Comparison of ENCODE assay signal across 9 mouse cellular contexts in genomic region chr8:92960451-92960911, GRCm38 (mm10). TPM values are rescaled to one million over a fixed set of nuclear protein-coding genes. Genes with fewer than 3 reads are reported as not detected.
A peak's percentile ranks its signal among the peaks of the same experiment; 100 is the strongest.
DNase-seq lines count a peak whose midpoint lies in the region; ATAC-seq lines count a peak whose summit lies in the region.
"Had no signal": no experiment of that assay in that cellular context is flagged by ENCODE, and none has a peak within 500 bp of the region (broad histone marks: within the 10 kb centered on the region; RNA-seq: fewer than 3 reads in every experiment).

No protein-coding gene starts in this region.

- WGBS in liver, embryonic 12.5 days (ENCODE audit: insufficient replicate concordance): 2% methylated on average over 41 of the region's 42 CpGs
- WGBS in embryonic facial prominence, embryonic 10.5 days: under 1% methylated on average over 42 of the region's 42 CpGs
- 1% methylated on average over 42 of the region's 42 CpGs for WGBS in hindbrain, embryonic 12.5 days

- H3K9ac ChIP-seq in liver, embryonic 12.5 days: no peak overlapping the region
- H3K9ac ChIP-seq in hindbrain, embryonic 12.5 days: peak overlapping the region; percentile 52

- H3K4me1 ChIP-seq in liver, embryonic 12.5 days: 0 out of 2 replicates have a peak, but pooled peaks cover 4% of the 10 kb centered on the region
- peaks cover 21% of the 10 kb centered on the region for H3K4me1 ChIP-seq in embryonic facial prominence, embryonic 10.5 days
- peaks cover 12% of the 10 kb centered on the region for H3K4me1 ChIP-seq in hindbrain, embryonic 12.5 days

- H3K4me3 ChIP-seq in liver, embryonic 12.5 days: peak overlapping the region; percentile 11; the same call in 1 of the 2 replicates
- peak overlapping the region; percentile 62 for H3K4me3 ChIP-seq in embryonic facial prominence, embryonic 10.5 days
- H3K4me3 ChIP-seq in hindbrain, embryonic 12.5 days: peak overlapping the region; percentile 43

- no peak for DNase-seq in liver
- DNase-seq in embryonic facial prominence, embryonic 10.5 days (ENCODE audit: low spot score): peak; percentile 67
- DNase-seq in neural tube, embryonic 10.5 days (ENCODE audit: extremely low spot score, low spot score): peak; percentile 28
- DNase-seq in right cerebral cortex, postnatal 14 days: no peak
- DNase-seq in cerebellum, adult 11-12 months: no peak

- no peaks in the 10 kb centered on the region for H3K36me3 ChIP-seq in liver, embryonic 12.5 days
- H3K36me3 ChIP-seq in embryonic facial prominence, embryonic 10.5 days (replicated peaks): no peaks in the 10 kb centered on the region
- no peaks in the 10 kb centered on the region for H3K36me3 ChIP-seq in hindbrain, embryonic 12.5 days

- H3K27ac ChIP-seq in liver, embryonic 12.5 days: no peak overlapping the region
- peak overlapping the region; percentile 48; the same call in 1 of the 2 replicates for H3K27ac ChIP-seq in embryonic facial prominence, embryonic 10.5 days (replicated peaks)
- no peak overlapping the region for H3K27ac ChIP-seq in hindbrain, embryonic 12.5 days

- peaks cover 59% of the 10 kb centered on the region for H3K27me3 ChIP-seq in liver, embryonic 12.5 days (replicated peaks)
- peaks cover 90% of the 10 kb centered on the region for H3K27me3 ChIP-seq in embryonic facial prominence, embryonic 10.5 days (replicated peaks; ENCODE audit: low read depth, poor library complexity, severe bottlenecking)
- H3K27me3 ChIP-seq in hindbrain, embryonic 12.5 days: peaks cover 58% of the 10 kb centered on the region

- no peak for ATAC-seq in liver, embryonic 12.5 days
- peak; percentile 38; the same call in 1 of the 2 replicates for ATAC-seq in hindbrain, embryonic 12.5 days (ENCODE audit: low FRiP score)
- ATAC-seq in erythroblast, adult 5-6 weeks (replicated peaks; ENCODE audit: low FRiP score, poor library complexity, severe bottlenecking): no peak

- no peaks in the 10 kb centered on the region for H3K9me3 ChIP-seq in liver, embryonic 12.5 days (replicated peaks)
- H3K9me3 ChIP-seq in embryonic facial prominence, embryonic 10.5 days: no peaks in the 10 kb centered on the region
- no peaks in the 10 kb centered on the region for H3K9me3 ChIP-seq in hindbrain, embryonic 12.5 days (replicated peaks)

- peak overlapping the region; percentile 40 for H3K4me2 ChIP-seq in liver, embryonic 12.5 days
- H3K4me2 ChIP-seq in hindbrain, embryonic 12.5 days (replicated peaks): peak overlapping the region; percentile 85

RNA-seq across cellular contexts. Expression of gene Slc6a2, which starts 0.6 kb away (rescaled TPM):
- not detected in 2 replicates for polyA plus RNA-seq in liver, embryonic 12.5 days (2016; fragmentation: Nextera tagmentation; extraction: Ambion mirVana)
- 0.02 and 0.11 TPM in 2 replicates for polyA plus RNA-seq in embryonic facial prominence, embryonic 10.5 days (2016; fragmentation: Nextera tagmentation; extraction: Ambion mirVana)
- 1.8 and 2.0 TPM in 2 replicates for polyA plus RNA-seq in hindbrain, embryonic 12.5 days (2016; fragmentation: Nextera tagmentation; extraction: Ambion mirVana)
- not detected in 2 replicates for total RNA-seq in erythroblast, adult 5-6 weeks (2015; ENCODE audit: low replicate concordance)
- not detected in 2 replicates for total RNA-seq in erythroblast, adult 5-6 weeks (2017; ENCODE audit: low replicate concordance)
- polyA plus RNA-seq: liver, embryonic 16.5 days had no signal

RNA-seq across cellular contexts. Expression of gene Capns2, which starts 59.3 kb away (rescaled TPM):
- polyA plus RNA-seq in liver, embryonic 12.5 days (2016; fragmentation: Nextera tagmentation; extraction: Ambion mirVana): not detected in 2 replicates
- 0.25 TPM in 1 of 2 replicates, not detected in the other for polyA plus RNA-seq in embryonic facial prominence, embryonic 10.5 days (2016; fragmentation: Nextera tagmentation; extraction: Ambion mirVana)
- 0.36 and 0.47 TPM in 2 replicates for polyA plus RNA-seq in hindbrain, embryonic 12.5 days (2016; fragmentation: Nextera tagmentation; extraction: Ambion mirVana)
- total RNA-seq in erythroblast, adult 5-6 weeks (2015; ENCODE audit: low replicate concordance): not detected in 2 replicates
- not detected in 2 replicates for total RNA-seq in erythroblast, adult 5-6 weeks (2017; ENCODE audit: low replicate concordance)
- polyA plus RNA-seq: liver, embryonic 16.5 days had no signal

Comparison
In these comparisons a context has a peak if more than half of its experiments do, and no peak if none do; other contexts are left out.
1. H3K4me3 ChIP-seq: peak in every context shown above with its lines; median percentile 62 in embryonic facial prominence, embryonic 10.5 days; 43 in hindbrain, embryonic 12.5 days; 11 in liver, embryonic 12.5 days.
2. DNase-seq: peak in embryonic facial prominence, embryonic 10.5 days (single experiment) and neural tube, embryonic 10.5 days (single experiment); none in liver (single experiment), right cerebral cortex, postnatal 14 days (single experiment) and cerebellum, adult 11-12 months (single experiment).